Mouse (Mus musculus) kidney, postnatal 25 days (tissue): ENCODE results near the gene Pld5.

Source experiments
- DNase-seq, 2 experiments: peaks; one replicate each; pipeline ENCODE4 v3.0.0; 2021; ENCODE audit warnings: mixed read lengths in 2 of 2

The Pld5 gene

DNA sequence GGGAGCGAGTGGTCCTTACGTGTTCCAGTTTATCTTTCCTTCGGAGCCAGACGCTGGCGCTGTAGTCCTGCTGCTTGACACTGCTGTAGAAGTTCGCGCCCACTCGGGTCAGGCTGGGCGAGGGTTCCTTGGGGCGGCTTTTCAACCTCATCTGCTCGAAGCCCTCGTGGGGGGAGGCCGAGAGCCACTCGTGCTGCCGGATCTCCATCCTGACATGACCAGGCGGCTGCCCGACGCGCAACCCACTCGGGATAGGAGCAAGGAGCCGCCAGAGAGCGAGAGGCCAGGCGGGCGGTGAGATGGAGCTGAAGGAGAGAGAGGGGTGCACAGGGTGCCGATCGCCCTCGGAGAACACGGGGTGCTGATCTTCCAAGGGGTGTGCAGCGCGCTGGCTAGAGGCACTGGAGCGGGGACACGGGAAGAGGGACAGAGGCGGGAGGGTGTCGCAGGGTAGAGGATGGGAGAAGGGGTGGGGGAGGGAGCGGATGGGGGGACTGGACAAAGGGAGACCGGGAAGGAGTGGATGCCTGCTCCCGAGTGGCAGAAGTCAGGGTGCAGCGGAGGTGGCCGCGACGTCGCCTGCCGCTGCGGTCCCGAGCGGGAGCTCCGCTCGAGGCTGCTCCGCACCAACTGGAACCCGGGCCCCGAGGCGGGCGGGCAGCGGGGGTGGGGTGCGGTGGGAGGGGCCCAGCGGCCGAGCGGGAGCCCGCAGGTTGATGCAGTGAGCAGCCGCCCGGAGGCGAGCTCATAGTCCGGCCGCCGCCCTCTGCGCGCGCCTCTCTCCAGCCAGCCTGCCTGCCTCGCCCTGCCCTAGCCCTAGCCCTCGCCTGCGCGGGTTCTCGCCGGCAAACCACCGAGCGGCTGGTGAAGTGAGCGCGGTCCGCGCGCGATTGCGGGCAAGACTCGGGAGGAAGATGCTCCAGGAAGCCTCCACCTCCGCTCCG, at the start of gene Pld5:
TSS of gene Pld5 (minus strand) at position 646 of the 944 bp plus-strand sequence.
- DNase-seq = peak; percentile 4 to 40

- no peak for DNase-seq
Observed at GRCm38 (mm10) chr1:176315063-176315462, 40.0 kb upstream of the Pld5 start.

DNA sequence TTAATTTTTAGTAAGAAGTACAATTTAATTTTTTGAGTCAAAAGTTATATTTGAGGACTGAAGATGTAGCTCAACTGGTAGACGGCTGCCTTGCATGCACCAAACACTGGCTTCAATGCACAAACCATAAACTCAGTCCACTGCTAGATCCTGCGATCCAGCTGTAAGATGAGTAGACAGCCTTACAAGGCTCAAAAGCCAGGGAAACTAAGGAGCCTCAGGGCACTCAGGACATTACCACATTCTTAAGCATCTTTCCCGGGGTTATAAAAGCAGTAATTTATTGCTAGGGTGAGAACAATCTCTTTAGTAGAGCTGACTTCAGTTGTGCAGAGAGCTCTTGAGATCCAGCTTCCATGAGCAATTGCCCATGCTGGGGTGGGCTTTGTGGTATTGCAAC, 35.1 kb upstream of the Pld5 start:
- no peak for DNase-seq

DNA sequence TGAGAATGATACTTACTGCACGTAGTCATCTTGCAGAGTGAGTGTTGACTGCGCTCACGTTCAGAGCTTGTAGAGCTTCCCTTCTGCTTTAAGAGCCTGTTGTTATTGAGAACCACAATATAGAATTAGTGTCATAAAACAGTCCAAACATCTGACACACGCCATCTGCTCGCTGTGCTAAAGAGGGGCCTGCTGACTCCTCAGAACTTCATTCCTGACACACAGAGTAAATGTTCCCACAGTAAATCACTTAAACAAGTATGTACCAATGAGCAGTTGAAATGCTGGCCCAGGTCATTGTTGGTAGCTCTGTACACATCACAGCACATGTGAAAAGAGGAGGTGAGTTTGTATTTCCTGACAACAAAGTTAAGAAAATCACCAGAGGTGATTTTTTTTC, 14.3 kb upstream of the Pld5 start:
- DNase-seq = no peak

GRCm38 (mm10) chr1:176275611-176275980, 484 bp upstream of the Pld5 start:
- DNase-seq = no peak

DNA sequence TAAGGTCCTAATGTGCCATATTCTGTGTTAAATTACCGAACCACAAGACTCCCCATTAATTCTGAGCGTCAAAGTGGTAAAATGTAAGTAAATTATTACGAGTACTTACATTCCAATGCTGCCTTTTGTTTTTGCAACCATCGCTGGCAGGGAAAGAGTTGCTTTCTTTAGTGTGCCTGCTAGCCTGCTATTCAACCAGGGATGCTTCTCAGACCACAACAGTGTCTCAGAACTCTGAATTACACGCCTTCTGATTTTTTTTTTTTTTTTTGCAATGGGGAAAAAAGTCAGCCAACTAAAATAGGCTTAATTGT, 26.4 kb downstream of the Pld5 start:
- no peak for DNase-seq

DNA sequence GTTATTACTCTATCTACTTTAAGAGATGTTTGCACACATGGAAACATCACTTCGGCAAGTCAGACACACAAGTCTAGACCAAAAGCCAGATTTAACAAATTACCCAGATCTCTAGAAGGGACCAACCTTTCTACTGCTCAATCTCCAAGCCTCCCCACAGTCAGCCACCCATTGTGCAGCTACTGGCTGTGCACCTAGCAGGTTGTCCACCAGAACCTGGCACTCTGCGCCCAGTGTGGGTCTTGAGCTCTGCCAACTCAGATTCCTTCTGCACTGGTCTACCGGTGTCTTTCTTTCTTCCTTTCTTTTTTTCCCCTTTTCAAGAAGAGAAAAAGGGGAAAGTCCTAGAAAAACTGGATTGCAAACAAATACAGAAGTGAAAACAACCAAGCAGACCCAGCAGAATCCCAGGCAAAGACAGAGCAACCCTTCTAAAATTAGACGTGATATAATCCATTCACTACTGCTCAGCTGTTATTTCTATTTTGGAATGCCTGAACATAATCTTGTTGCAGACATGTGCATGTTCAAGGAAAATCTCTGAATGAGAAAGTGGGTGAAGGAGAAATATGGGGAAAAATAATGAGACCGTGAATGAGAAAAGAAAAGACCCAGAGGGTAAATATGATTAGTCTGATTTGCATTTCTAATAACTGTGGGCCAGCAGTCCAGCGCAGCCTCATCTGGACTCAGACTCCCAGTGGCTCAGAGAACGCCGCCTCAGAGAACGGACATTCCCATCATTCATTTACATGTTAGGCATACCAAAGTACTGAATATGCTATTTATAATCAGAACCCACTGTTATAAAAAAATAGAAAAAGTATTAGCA, 27.0 kb downstream of the Pld5 start:
- no peak for DNase-seq

DNA sequence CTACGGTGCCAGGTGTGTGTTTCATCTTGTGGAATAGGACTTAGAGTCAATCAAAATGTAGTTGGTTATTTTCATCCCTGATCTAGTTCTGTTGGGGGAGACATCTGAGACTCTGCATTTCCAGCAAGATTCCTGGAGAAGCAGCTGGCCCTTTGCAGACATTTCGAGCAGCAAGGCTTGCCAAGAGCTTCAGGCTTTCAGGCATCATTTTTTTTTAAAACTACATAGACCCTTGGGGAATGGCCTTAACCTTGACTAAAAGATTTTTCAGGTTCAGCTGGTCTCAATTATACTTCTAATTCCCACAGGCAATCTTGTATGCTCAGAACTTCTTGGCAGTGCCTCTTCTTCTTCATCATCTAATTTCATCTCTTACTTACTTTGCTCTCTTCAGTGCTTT, 35.9 kb downstream of the Pld5 start:
- no peak for DNase-seq

DNA sequence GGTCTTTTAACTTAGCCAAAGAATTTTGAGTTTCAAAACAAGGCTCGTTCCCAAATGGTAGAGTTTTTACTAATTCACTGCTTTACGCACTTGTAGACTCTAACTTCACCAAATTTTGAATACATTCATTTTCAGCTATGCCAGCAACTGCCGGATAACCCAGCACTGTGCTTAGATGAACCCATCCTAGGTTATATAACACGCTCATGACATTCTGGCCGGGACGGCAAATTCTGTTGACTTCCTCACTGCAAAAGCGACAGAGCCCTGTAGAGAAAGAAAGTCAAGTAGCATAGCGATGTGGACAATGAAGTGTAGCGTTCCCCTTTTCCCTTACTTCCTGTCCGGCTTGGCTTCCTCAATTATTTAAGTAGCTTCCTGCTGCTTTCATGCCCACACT, 51.3 kb downstream of the Pld5 start:
- DNase-seq = peak in 1 of 2 experiments; percentile 5

DNA sequence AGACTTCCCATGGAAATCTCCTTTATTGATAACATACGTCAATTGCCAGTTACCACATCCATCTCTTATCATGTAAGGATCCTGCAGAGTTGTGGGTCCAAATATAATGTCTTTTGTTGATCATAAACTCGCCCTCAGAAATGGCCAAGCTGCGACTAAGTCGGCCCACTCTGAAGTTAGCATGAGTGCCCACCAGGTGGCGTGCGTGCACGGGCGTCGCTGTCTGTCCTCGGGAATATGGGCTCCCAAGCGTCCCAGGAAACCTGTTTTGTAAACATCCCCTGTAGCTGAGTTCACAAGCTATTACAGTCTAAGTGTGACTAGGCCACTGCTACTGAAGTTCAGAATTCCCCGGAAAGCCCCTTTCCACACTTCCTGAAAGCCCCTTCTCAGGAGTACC, 51.9 kb downstream of the Pld5 start:
- DNase-seq = peak; percentile 64 to 74

DNA sequence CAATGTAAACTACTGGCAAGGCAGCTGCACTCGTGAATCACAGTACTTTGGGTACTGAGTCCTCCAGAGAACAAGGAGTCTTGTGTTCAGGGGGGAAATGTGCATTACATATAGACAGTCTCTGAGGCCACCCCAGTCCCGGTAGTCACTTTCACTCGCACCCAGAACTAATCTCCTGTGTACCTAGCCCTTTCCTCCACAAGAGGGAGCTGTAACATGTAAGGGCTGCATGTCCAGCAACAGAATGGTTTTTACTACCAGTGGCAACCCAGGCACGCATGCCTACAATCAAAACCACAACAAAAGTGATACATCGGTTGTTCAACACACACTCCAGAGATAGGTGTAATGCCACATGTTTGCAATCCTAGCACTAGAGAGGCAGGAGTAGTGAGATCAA, 56.9 kb downstream of the Pld5 start:
- DNase-seq = no peak

- peak in 1 of 2 experiments; percentile 7 for DNase-seq
Observed at GRCm38 (mm10) chr1:176213645-176214221, 61.4 kb downstream of the Pld5 start.

DNA sequence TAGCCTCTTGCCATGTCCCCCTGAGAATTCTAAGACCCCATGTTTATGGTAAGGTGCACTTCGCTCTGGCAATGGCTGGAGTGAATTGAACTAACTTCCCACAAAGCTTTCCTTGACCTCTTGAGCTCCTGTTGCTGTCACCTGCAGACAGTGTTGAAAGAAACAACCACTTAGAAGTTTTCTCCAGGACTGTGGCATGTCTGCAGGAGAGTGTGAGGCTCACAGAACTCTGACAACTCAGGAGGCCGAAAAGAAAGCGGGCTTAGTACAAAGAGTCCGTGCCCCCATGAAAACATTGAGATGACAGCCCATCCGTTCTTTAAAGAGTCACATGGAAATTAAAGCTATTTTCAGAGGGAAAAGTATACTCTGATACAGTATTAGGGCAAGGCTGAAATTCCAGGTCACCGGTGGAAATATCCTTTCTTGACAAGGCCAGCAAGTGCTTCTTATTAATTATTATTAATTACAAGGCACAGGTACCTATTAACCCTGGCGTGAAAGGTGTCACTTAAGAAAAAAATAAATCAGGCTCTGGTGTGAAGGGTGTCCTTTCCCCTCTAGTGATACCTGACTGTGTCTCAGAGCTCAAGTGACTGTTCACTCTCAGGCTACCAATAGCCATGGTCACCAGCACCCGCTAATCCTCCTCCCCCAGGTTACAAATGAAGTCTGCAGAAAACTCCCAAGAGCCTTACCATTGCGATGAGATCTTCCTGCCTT, 62.0 kb downstream of the Pld5 start:
- DNase-seq = no peak

GRCm38 (mm10) chr1:176210803-176211202, 64.3 kb downstream of the Pld5 start:
- no peak for DNase-seq

DNA sequence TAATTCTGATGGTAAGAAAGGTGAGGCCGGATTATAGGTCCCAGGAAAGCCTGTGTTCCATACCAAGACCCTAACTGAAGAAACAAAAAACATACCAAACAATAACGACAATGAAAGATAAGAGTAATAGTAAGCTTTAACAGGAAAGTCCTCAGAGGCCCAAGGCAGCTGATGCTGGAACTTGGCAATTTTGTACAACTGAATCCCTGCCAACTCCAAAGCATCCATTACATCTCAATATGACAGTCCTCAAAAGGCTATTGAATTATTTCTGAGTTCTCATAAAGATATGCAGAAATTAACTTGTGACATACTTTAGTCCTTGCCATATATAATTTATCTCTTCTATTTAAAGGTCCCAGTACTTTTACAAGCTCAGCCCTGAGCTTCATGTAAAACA, 67.1 kb downstream of the Pld5 start:
- no peak for DNase-seq

GRCm38 (mm10) chr1:176202360-176202759, 72.8 kb downstream of the Pld5 start:
- no peak for DNase-seq

DNA sequence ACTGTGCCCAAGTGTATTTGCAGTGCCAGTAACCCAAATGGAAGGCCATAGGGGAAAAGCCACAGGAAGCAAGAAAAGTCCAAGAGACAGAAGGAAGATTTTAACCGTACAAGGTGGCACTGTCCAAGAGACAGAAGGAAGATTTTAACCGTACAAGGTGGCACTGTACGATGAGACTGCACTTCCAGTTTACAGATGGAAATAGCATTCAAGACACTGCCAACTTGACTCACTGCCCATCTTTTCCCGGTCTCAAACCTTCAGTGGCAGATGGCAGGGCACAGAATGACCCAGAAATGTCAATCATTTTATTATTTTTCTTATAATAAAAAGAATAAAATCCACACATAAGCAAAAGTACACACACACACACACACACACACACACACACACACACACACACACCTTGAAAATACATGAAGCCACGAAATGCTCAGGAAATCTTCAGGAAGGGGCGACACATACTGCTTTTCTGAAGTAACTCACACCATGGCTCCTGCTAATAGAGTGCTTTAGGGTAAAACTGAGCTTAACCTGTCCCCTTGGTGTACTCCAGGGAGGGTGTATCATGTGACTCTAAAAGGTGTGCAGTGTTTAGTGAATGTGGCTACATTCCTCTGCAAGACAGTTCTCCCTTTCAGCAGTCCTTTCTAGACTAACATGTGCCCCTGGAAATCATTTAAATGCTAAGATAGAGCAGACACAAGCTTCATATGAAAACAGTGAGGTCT, 77.9 kb downstream of the Pld5 start:
- no peak for DNase-seq

DNA sequence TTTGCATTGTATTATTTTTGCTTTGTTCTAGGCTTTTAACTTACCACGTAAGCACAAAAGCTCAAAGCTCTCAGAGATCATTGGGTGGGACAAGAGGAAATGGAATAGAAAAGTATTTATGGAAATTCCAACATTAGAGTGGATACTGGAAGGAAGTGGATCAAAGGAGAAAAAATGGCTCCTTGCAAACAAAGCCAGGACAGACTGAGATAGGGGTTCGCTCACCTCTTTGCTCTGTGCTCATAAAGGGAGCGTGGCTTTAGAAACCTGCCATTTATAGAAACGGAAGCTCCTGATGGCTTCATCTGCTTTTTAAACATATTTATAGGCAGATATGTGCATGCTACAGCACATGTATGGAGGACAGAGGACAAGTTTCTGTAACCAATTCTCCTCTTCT, 78.8 kb downstream of the Pld5 start:
- no peak for DNase-seq

GRCm38 (mm10) chr1:176194727-176195126, 80.4 kb downstream of the Pld5 start:
- DNase-seq = no peak

- DNase-seq = peak in 1 of 2 experiments; percentile 9
Observed at GRCm38 (mm10) chr1:176183991-176184390, 91.1 kb downstream of the Pld5 start.

DNA sequence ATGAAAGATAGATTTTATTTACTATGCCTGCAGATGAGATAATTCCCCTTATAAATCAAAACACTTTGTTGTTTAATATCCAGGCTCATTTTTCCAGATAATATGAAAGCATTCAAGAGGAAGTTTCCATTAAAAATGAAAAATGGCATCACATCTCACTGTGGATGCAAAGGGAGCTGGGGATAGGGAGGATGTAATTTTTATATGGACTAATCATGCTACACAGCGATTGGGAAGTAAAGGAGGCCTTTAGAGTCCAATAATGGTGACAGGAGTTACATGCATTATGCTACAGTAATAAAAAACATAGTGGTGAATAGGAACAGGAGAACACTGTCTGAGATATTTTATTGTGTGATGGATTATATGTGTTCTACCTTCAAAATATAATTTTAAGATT, 100.1 kb downstream of the Pld5 start:
- no peak for DNase-seq

- DNase-seq = no peak
Observed at GRCm38 (mm10) chr1:176167784-176168183, 107.3 kb downstream of the Pld5 start.
